Mouse (Mus musculus) erythroblast, embryonic 14.5 days (primary cell): ENCODE data around the gene Tinf2.

Experiments used
- GATA1 ChIP-seq: IDR thresholded peaks from 2 replicates; pipeline ENCODE4 v1.6.1; 2012; ENCODE audit warnings: low read length, inconsistent platforms, mixed read lengths
- TAL1 ChIP-seq: IDR thresholded peaks from 3 replicates; pipeline ENCODE4 v1.6.1; 2012; ENCODE audit warnings: low read length, inconsistent platforms, mixed read lengths

GRCm38 (mm10) chr14:55721076-55721475 is 39.5 kb upstream of the Tinf2 start:
- TF ChIP-seq GATA1 (no peak), TAL1 (no peak)
